Mouse (Mus musculus) lung, adult 2 months (tissue): ENCODE measurements at regions not wholly inside any gene's neighbourhood (a gene's known extent, or its start where the extent isn't known, plus 50 kb on each side); places are given as distances from the start of the nearest gene placed in this dataset.

Experiments
- DNase-seq: peaks from one replicate; pipeline ENCODE4 v3.0.0; 2022
- H3K4me1 ChIP-seq: fragments of 200-500 bp; 2 replicates; pipeline ENCODE4 v1.6.1; 2011; ENCODE audit warnings: low read length; ENCODE audit not compliant: control insufficient read depth, insufficient read depth
- H3K4me3 ChIP-seq: fragments of 200-500 bp; replicated peaks from 2 replicates; pipeline ENCODE3; 2011; ENCODE audit warnings: low read depth, mild to moderate bottlenecking, control low read depth, low read length; ENCODE audit errors: extremely low read depth
- CTCF ChIP-seq: fragments of 200-500 bp; IDR thresholded peaks from 2 replicates; pipeline ENCODE4 v1.5.1; 2011; ENCODE audit warnings: mild to moderate bottlenecking, low read length, control low read depth; ENCODE audit not compliant: insufficient read depth
- POLR2A ChIP-seq: fragments of 200-500 bp; IDR thresholded peaks from 2 replicates; pipeline ENCODE4 v1.6.1; 2011; ENCODE audit warnings: low read depth, mild to moderate bottlenecking, control low read depth, low read length, borderline replicate concordance; ENCODE audit errors: extremely low read depth
- whole genome bisulfite sequencing: fragments of 180-500 bp; shearing (Covaris S2); methylation state at CpG from one replicate; pipeline ENCODE4 v1.1.7; 2018; 5-methylcytosine and 5-hydroxymethylcytosine counted together

DNA sequence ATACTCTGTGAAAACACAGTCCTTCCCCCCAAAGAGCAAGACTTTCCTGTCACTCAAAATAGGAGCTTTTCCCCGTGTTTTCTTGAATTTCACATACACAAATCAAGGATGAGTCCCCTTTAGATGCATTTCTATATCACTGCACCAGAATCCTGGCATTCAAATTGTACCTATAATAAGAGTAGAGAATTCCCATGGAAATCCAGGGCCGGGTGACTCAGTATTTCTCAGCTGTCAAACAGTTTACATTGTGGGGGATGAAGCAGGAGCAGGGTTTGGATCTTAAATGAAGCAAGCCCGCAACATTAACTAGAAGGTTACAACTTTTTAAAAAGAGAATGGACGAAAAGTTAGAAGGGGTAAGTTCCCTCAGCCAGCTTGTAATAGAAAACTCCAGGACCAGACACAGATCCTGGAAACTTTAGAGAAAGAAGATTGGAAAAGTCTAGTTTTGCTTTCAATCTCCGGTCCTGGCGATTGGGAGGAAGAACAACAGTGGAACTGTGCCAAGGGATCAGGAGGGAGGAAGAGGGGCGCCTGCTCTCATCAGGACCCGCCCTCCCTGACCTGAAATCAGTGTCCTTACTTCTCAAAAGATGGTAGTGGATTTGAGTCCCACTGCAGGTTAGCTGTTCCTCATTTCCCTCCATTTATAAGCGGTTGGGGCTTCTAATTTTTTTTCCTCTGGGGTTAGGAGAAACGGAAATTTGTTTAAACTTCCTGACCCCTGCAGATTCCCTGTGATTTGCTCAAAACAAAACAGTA is 676.4 kb downstream of the Cypt12 start:
- 6% methylated on average over 10 of the region's 10 CpGs for whole genome bisulfite sequencing

DNA sequence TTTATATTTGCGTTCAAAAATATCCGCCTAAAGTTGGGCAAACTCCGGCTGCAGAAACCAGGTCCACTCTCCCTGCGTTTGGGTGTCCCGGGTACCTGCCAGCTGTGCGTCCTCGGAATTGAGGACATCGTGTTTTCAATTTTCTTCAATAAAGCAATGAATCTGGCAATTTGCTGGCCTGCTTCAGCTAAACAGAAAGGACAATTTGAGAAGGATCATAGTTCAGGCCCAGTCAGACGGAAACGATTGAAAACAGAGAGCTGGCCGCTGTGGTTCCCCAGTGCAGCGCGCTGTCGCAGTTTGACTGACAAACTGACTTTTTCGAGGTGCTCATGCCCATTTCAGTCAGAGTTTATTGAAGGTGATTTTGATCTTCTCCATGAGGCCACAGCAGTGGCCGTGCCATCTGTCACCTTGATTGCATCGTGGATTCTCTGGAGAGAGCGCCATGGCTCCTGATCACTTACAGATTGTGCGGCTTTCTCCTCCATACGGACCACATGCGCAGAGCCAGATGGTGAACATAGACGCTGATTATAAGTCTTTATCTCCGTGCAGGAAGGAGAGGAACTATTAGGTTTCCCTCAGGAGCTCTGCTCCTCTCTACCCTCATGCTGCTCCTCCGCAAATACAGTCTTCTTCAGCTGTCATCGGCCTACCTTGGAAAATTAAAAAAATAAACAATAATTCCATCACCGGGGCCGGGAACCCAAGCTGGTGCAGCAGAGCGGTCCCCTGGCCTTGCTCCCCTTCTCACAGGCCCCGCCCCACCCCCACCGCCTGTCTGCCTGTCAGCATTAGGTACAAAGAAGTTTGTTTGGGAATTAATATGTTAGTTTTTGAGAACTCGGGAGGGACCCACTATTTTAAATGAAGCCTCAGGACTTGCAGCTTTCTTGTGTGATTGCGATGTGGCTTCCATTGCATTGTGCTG is 677.5 kb downstream of the Cypt12 start:
- Histone ChIP-seq H3K4me1 (peaks cover 11% of the 10 kb centered on the region), H3K4me3 (no peak overlapping the region)
- WGBS: 34% methylated on average over 32 of the region's 32 CpGs
- TF ChIP-seq POLR2A (no peak), CTCF (no peak)
- peak; percentile 14 for DNase-seq

More for the DNA sequence above, 676.4 kb downstream of the Cypt12 start:
- Histone ChIP-seq H3K4me3 (peak overlapping the region; percentile 27), H3K4me1 (peaks cover 11% of the 10 kb centered on the region)
- peak; percentile 17 for DNase-seq
- no peak for TF ChIP-seq CTCF
- TF ChIP-seq POLR2A: no peak

DNA sequence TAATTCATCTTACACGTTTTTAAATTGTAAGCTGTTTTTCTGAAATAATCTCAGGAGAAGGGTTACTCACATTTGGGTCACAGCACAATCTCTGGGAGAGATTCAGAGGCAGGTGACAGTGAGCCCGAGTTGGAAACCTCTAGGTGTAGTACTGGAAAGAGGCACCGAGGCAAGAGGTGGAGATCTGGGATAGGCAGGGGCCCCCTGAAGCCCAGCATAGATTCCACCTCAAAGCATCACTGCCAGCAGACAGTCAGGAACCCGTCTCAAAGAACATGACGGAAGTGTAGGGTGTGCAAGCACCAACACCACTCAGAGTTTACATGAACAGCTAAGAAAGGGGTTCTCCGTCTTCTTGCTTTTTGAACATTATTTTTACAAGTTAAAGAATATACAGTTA is 678.2 kb downstream of the Cypt12 start:
- TF ChIP-seq CTCF: no peak
- no peak for TF ChIP-seq POLR2A
- WGBS: 73% methylated on average over 6 of the region's 6 CpGs
- Histone ChIP-seq H3K4me1 (peaks cover 11% of the 10 kb centered on the region), H3K4me3 (no peak overlapping the region)
- no peak for DNase-seq

DNA sequence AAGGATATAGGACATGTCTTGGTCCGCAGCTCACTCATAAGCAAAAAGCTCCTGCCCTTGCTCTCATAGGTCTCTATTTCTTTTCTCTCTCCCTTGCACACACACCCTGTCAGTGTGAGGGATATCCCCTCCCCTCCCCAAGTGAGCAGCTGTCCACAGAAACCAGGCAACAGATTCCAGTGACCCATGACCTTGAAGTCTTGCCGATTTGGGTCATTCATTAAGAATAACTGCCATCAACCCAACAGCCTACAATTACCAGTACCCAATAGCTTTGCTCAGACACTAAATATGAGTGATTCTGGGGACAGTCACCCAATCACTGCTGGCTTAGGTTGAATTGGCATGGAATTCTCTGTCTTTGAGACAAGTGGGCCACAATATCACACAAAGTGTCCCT is 678.6 kb downstream of the Cypt12 start:
- TF ChIP-seq CTCF (no peak), POLR2A (no peak)
- 67% methylated on average over 2 of the region's 2 CpGs for WGBS
- Histone ChIP-seq H3K4me1 (peaks cover 11% of the 10 kb centered on the region), H3K4me3 (no peak overlapping the region)
- DNase-seq: no peak

DNA sequence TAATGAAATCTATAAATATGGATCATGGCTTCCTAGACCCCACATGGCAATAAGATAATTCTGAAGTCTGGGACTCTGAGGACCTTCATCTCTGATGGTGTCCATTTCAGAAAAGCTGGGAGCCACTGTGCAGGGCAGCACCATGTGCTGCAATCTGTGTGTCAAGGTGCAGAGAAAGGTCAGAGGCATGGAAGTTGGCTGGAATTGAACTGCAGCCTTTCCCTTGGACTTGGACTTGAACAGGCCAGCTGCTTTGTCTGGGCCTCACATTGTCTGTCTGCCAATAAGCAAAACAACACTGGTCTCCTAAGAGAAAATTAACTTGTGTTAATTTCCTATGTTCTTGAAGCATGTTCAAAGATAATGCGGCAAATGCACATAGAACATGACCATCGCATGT is 681.0 kb downstream of the Cypt12 start:
- TF ChIP-seq CTCF (no peak), POLR2A (no peak)
- no peak overlapping the region for H3K4me3 ChIP-seq

DNA sequence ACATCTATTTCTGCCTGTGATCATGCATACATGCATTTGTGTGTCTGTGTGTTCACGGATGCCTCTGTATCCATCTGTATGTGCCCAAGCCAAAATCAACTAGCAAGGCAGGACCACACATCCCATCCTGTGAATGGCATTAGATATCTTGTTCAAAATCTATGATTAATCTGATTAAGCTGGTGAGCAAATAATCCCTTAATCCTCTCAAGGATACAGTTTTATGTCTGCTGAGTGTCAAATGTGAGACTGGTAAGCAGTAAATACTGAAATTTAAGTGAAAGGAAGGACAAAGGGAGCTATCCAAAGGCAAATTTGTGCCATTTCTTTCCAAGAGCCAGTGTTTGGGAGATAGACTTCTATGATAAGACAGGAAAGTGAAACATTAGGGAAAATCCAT is 683.4 kb downstream of the Cypt12 start:
- 93% methylated on average over 1 of the region's 1 CpGs for WGBS
- H3K4me3 ChIP-seq: no peak overlapping the region
- no peaks in the 10 kb centered on the region for H3K4me1 ChIP-seq
- TF ChIP-seq CTCF (no peak), POLR2A (no peak)
- no peak for DNase-seq

More for the DNA sequence above, 681.0 kb downstream of the Cypt12 start:
- peaks cover 8% of the 10 kb centered on the region for H3K4me1 ChIP-seq
- WGBS: 88% methylated on average over 2 of the region's 2 CpGs
- DNase-seq: no peak

DNA sequence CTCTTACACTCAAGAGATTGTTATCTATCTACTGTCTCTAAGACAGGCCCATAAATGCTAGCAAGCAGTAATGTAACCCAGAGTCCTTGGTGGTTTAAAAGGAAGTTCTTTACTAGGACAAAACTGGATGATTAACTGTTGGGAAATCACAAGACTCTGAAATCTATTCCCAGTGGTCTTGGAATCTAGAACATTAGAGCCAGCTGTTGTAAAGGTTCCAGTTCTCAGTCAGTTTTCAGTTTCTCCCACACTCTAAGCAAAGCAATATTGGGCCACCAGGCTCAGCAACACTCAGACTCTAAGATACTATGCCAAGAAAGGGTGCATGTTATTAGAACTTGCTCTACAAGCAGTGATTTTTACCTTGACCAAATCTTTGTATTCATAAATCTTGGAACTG is 686.6 kb downstream of the Cypt12 start:
- Histone ChIP-seq H3K4me3 (no peak overlapping the region), H3K4me1 (no peaks in the 10 kb centered on the region)
- DNase-seq: no peak
- TF ChIP-seq CTCF (no peak), POLR2A (no peak)

DNA sequence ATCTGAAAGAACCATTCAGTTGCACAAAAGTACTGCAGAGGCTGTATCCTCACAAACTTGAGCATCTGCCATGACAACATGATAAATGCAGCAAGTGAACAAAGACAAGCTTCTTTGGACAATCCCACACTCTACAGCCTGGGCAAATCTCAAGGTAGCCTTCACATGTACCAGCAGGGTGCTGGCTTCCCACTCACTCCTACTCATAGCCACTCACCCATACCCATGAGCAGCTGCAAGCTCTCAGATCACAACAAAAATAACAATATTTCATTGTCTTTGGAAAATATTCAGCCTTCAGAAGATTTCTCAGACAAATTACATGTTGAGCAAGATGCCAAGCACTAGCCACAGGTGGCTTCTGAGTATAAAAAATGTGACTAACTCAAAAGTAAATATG is 689.3 kb downstream of the Cypt12 start:
- DNase-seq: no peak
- TF ChIP-seq POLR2A (no peak), CTCF (no peak)
- H3K4me1 ChIP-seq: no peaks in the 10 kb centered on the region
- H3K4me3 ChIP-seq: no peak overlapping the region

DNA sequence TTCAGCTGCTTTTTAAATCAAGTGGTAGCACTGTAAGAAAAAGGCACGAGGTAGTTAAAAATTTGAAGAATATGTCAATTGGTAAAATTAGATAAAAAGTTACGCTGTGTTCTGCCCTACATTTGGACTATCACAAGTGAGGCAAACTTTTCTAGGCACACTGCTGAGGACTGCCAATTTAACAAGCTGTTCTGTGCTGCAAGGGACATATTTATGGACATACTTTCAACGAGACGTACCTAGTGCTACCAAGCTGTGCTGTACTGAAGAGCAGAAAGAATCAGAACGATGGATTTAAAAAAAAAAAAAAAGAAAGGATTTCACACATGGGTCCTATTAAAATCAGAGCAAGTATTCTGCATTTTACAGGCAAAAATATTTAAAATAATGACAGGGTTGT is 692.1 kb downstream of the Cypt12 start:
- no peak overlapping the region for H3K4me3 ChIP-seq
- TF ChIP-seq POLR2A (no peak), CTCF (no peak)
- H3K4me1 ChIP-seq: peaks cover 4% of the 10 kb centered on the region
- DNase-seq: no peak
- WGBS: 77% methylated on average over 5 of the region's 5 CpGs
